Mouse (Mus musculus) E14TG2a.4 (cell line): Measurements from ENCODE around the gene Trank1.

Experiments
- CTCF ChIP-seq: conservative IDR thresholded peaks from 2 replicates; pipeline ENCODE4 v1.5.1; 2014; ENCODE audit warnings: low read length
- NANOG ChIP-seq: IDR thresholded peaks from 2 replicates; pipeline ENCODE4 v1.6.1; 2014; ENCODE audit warnings: borderline replicate concordance, low read length, mixed read lengths

GRCm38 (mm10) chr9:111387576-111387975, 76.0 kb downstream of the Trank1 start:
- TF ChIP-seq CTCF (no peak), NANOG (no peak)
